Mouse (Mus musculus): ENCODE measurements around the gene Syt1. TPM values are rescaled to one million over a fixed set of nuclear protein-coding genes. Genes with fewer than 3 reads are reported as not detected.

The Syt1 gene
- total and polyA plus RNA-seq, 3 experiments, result 0.31 to 0.50 TPM; not detected in 1

GRCm38 (mm10) chr10:108535922-108536321 is 474.9 kb downstream of the Syt1 start:
- 32% methylated on average over 5 of the region's 5 CpGs for WGBS
- no peak overlapping the region for H3K27ac ChIP-seq
- H3K79me2 ChIP-seq (replicated peaks; ENCODE audit: control insufficient read depth, insufficient read depth, low read length), result no peaks in the 10 kb centered on the region
- H3K36me3 ChIP-seq (ENCODE audit: control insufficient read depth, insufficient read depth, low read length), result no peaks in the 10 kb centered on the region
- no peaks in the 10 kb centered on the region for H3K27me3 ChIP-seq (ENCODE audit: control insufficient read depth, insufficient read depth, low read length)
- peaks cover 1% of the 10 kb centered on the region; the same call in 1 of the 2 replicates for H3K4me1 ChIP-seq (ENCODE audit: control insufficient read depth, insufficient read depth, low read length)
- H3K4me3 ChIP-seq, result no peak overlapping the region
- H3K9ac ChIP-seq (ENCODE audit: low read depth, low read length), result no peak overlapping the region
- no peak for DNase-seq
- TF ChIP-seq CTCF (IDR thresholded peaks at IDR 0.05) (no peak), EP300 (IDR thresholded peaks at IDR 0.05; ENCODE audit: insufficient read depth, low read depth, low read length) (no peak), POLR2A (IDR thresholded peaks at IDR 0.05; ENCODE audit: insufficient read depth, low read depth, low read length) (no peak)
- intact Hi-C loops (cut with DNase I), result loop anchor here (5.0 kb wide), 4 partner anchors 89 to 734 kb away; no protein-coding TSS in a partner anchor

DNA sequence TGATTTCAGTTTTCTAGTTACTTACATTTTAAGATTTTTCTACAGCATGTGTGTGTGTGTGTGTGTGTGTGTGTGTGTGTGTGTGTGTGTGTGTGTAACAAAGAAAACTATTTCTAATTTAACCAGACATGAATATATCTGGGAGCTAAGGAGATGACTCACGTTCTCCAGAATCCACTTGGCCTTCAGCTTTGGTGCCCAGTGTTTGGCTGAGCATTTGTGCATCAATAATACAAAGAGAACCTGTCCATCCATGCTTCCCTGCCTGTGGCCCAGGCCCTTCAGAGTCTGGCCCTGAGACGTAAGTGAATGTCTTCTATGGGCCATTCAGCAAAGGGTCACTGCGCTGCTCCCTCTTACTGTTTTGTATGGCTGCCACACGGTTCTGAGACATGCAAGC is 476.7 kb downstream of the Syt1 start:
- no peaks in the 10 kb centered on the region for H3K27me3 ChIP-seq (ENCODE audit: control insufficient read depth, insufficient read depth, low read length)
- no peaks in the 10 kb centered on the region for H3K79me2 ChIP-seq (replicated peaks; ENCODE audit: control insufficient read depth, insufficient read depth, low read length)
- DNase-seq, result no peak
- TF ChIP-seq POLR2A (IDR thresholded peaks at IDR 0.05; ENCODE audit: insufficient read depth, low read depth, low read length) (no peak), CTCF (IDR thresholded peaks at IDR 0.05) (no peak), EP300 (IDR thresholded peaks at IDR 0.05; ENCODE audit: insufficient read depth, low read depth, low read length) (no peak)
- H3K9ac ChIP-seq (ENCODE audit: low read depth, low read length), result no peak overlapping the region
- no peak overlapping the region for H3K4me3 ChIP-seq
- peaks cover 1% of the 10 kb centered on the region; the same call in 1 of the 2 replicates for H3K4me1 ChIP-seq (ENCODE audit: control insufficient read depth, insufficient read depth, low read length)
- no peaks in the 10 kb centered on the region for H3K36me3 ChIP-seq (ENCODE audit: control insufficient read depth, insufficient read depth, low read length)
- WGBS, result 86% methylated on average over 4 of the region's 4 CpGs
- intact Hi-C loops (cut with DNase I), result no loop called here
- H3K27ac ChIP-seq, result no peak overlapping the region

DNA sequence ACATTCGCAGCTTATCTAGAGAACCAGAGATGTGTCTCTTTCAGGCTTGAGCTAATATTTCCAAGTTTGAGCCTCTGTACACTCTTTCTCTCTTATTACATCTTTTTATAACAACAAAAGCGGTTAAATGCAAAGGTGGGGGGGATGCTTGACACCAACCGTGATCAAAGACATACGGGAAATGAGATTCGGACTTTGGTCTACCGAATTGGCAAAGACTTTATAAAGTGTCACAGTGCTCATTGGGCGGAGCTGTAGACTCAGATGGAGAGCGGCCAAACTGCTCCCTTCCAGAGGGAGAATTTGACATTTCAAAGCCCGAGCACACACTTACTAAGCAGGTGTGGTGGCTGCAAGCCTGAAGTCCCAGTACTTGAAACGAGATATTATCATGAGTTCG is 477.9 kb downstream of the Syt1 start:
- no peaks in the 10 kb centered on the region for H3K79me2 ChIP-seq (replicated peaks; ENCODE audit: control insufficient read depth, insufficient read depth, low read length)
- H3K4me1 ChIP-seq (ENCODE audit: control insufficient read depth, insufficient read depth, low read length), result no peaks in the 10 kb centered on the region
- no peak for TF ChIP-seq POLR2A (IDR thresholded peaks at IDR 0.05; ENCODE audit: insufficient read depth, low read depth, low read length)
- no peak for TF ChIP-seq CTCF (IDR thresholded peaks at IDR 0.05)
- no peak for TF ChIP-seq EP300 (IDR thresholded peaks at IDR 0.05; ENCODE audit: insufficient read depth, low read depth, low read length)
- no peaks in the 10 kb centered on the region for H3K36me3 ChIP-seq (ENCODE audit: control insufficient read depth, insufficient read depth, low read length)
- no peak overlapping the region for H3K9ac ChIP-seq (ENCODE audit: low read depth, low read length)
- no peak for DNase-seq
- intact Hi-C loops (cut with DNase I), result no loop called here
- no peak overlapping the region for H3K4me3 ChIP-seq
- 87% methylated on average over 11 of the region's 11 CpGs for WGBS
- H3K27me3 ChIP-seq (ENCODE audit: control insufficient read depth, insufficient read depth, low read length), result no peaks in the 10 kb centered on the region
- H3K27ac ChIP-seq, result no peak overlapping the region

DNA sequence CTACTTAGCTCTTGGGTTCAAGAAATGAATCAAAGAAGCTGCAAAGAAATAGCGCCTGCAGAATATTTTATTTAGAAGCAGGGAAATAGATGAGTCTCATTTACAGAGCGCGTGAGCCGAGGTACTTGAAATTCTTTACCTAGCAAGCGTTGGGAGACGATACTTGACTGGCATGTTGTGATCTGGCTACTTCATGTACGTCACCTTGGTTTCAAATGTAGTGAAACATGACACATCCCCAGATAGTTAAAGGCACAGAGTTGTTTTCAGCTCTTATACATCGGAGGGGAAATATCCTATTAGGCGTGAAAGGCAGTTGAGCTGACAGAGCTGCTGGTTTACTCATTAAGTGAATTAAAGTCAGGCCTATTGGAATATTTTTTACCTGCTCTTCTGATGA is 478.5 kb downstream of the Syt1 start:
- TF ChIP-seq CTCF (IDR thresholded peaks at IDR 0.05), result no peak
- TF ChIP-seq POLR2A (IDR thresholded peaks at IDR 0.05; ENCODE audit: insufficient read depth, low read depth, low read length), result no peak
- TF ChIP-seq EP300 (IDR thresholded peaks at IDR 0.05; ENCODE audit: insufficient read depth, low read depth, low read length), result no peak
- no peaks in the 10 kb centered on the region for H3K36me3 ChIP-seq (ENCODE audit: control insufficient read depth, insufficient read depth, low read length)
- H3K27me3 ChIP-seq (ENCODE audit: control insufficient read depth, insufficient read depth, low read length), result no peaks in the 10 kb centered on the region
- no peaks in the 10 kb centered on the region for H3K79me2 ChIP-seq (replicated peaks; ENCODE audit: control insufficient read depth, insufficient read depth, low read length)
- H3K4me1 ChIP-seq (ENCODE audit: control insufficient read depth, insufficient read depth, low read length), result no peaks in the 10 kb centered on the region
- intact Hi-C loops (cut with DNase I), result no loop called here
- 87% methylated on average over 9 of the region's 9 CpGs for WGBS
- no peak overlapping the region for H3K9ac ChIP-seq (ENCODE audit: low read depth, low read length)
- H3K27ac ChIP-seq, result no peak overlapping the region
- no peak overlapping the region for H3K4me3 ChIP-seq
- DNase-seq, result no peak

DNA sequence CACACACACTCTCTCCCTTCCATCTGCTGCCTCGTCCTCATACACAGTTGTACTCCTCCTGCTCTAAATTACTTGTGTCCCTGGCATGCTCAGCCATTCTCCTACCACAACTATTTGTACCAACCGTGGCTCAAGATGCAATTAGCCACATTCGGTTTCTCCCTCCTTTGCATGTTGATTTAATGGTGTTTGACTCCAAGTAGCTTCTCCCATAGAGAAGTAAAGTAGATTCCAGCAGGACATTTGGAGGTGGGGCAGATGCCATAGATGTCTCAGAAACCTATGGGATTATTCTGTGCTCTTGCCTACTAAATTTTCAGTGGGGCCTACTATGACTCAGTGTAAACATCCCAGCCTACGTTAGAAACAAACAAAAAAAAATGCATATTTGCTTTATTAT is 479.1 kb downstream of the Syt1 start:
- H3K36me3 ChIP-seq (ENCODE audit: control insufficient read depth, insufficient read depth, low read length), result no peaks in the 10 kb centered on the region
- H3K79me2 ChIP-seq (replicated peaks; ENCODE audit: control insufficient read depth, insufficient read depth, low read length), result no peaks in the 10 kb centered on the region
- intact Hi-C loops (cut with DNase I), result no loop called here
- H3K27me3 ChIP-seq (ENCODE audit: control insufficient read depth, insufficient read depth, low read length), result no peaks in the 10 kb centered on the region
- no peak for DNase-seq
- no peak overlapping the region for H3K27ac ChIP-seq
- TF ChIP-seq POLR2A (IDR thresholded peaks at IDR 0.05; ENCODE audit: insufficient read depth, low read depth, low read length) (no peak), EP300 (IDR thresholded peaks at IDR 0.05; ENCODE audit: insufficient read depth, low read depth, low read length) (no peak), CTCF (IDR thresholded peaks at IDR 0.05) (no peak)
- no peak overlapping the region for H3K9ac ChIP-seq (ENCODE audit: low read depth, low read length)
- H3K4me3 ChIP-seq, result no peak overlapping the region
- H3K4me1 ChIP-seq (ENCODE audit: control insufficient read depth, insufficient read depth, low read length), result no peaks in the 10 kb centered on the region
- 68% methylated on average over 4 of the region's 4 CpGs for WGBS

GRCm38 (mm10) chr10:108531111-108531510 is 479.7 kb downstream of the Syt1 start:
- no peaks in the 10 kb centered on the region for H3K36me3 ChIP-seq (ENCODE audit: control insufficient read depth, insufficient read depth, low read length)
- H3K4me1 ChIP-seq (ENCODE audit: control insufficient read depth, insufficient read depth, low read length), result no peaks in the 10 kb centered on the region
- H3K4me3 ChIP-seq, result no peak overlapping the region
- no peaks in the 10 kb centered on the region for H3K27me3 ChIP-seq (ENCODE audit: control insufficient read depth, insufficient read depth, low read length)
- H3K79me2 ChIP-seq (replicated peaks; ENCODE audit: control insufficient read depth, insufficient read depth, low read length), result no peaks in the 10 kb centered on the region
- H3K9ac ChIP-seq (ENCODE audit: low read depth, low read length), result no peak overlapping the region
- intact Hi-C loops (cut with DNase I), result no loop called here
- DNase-seq, result no peak
- 51% methylated on average over 4 of the region's 4 CpGs for WGBS
- TF ChIP-seq EP300 (IDR thresholded peaks at IDR 0.05; ENCODE audit: insufficient read depth, low read depth, low read length) (no peak), POLR2A (IDR thresholded peaks at IDR 0.05; ENCODE audit: insufficient read depth, low read depth, low read length) (no peak), CTCF (IDR thresholded peaks at IDR 0.05) (no peak)
- no peak overlapping the region for H3K27ac ChIP-seq
